Mouse (Mus musculus) mammary gland, adult 2 months (tissue): ENCODE results near the gene Hoxb6. TPM values are rescaled to one million over a fixed set of nuclear protein-coding genes. Genes with fewer than 3 reads are reported as not detected.

Experiments
- polyA plus RNA-seq: library from polyadenylated mRNA; depleted of rRNA; stranded (reverse); fragments of >200 nt; gene quantifications from 2 replicates; pipeline ENCODE4 v1.2.3, GENCODE M21; 2012; ENCODE audit warnings: low replicate concordance; rRNA removed

The Hoxb6 gene
- polyA plus RNA-seq, result 13.0 and 22.2 TPM in 2 replicates

GRCm38 (mm10) chr11:96291681-96292564 is at the start of gene Hoxb6:
Hoxb6 (plus strand) TSS chr11:96292476.

DNA sequence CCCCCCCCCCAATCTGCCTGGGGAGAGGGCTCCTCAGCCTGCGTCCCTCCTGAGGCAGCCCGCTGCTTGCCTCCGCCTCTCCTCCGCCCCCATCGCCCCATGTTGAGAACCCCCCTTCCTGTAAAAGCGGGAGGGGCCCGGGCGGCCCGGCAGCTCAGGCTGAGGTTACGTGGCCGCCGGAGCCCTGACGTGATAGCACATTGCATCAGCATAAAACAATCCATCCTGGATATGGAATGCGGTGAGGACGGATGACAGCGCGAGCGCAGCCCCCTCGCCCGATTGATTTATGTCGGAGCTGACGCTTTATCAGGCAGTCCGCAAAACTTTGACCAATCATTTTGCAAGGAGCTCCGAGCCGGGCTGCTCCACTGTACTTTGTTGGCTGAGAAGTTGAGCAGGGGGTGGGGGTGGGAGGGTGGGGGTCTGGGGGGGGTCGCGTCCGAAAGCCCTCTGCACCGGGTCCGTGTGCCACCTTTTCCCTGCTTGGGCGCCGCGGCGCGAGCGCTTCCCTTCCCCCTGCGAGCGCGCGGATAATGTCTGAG is 21.2 kb upstream of the Hoxb6 start, which contains the start of gene Hoxb9:
TSS of gene Hoxb9 (plus strand) at position 462 of the 545 bp plus-strand sequence.

DNA sequence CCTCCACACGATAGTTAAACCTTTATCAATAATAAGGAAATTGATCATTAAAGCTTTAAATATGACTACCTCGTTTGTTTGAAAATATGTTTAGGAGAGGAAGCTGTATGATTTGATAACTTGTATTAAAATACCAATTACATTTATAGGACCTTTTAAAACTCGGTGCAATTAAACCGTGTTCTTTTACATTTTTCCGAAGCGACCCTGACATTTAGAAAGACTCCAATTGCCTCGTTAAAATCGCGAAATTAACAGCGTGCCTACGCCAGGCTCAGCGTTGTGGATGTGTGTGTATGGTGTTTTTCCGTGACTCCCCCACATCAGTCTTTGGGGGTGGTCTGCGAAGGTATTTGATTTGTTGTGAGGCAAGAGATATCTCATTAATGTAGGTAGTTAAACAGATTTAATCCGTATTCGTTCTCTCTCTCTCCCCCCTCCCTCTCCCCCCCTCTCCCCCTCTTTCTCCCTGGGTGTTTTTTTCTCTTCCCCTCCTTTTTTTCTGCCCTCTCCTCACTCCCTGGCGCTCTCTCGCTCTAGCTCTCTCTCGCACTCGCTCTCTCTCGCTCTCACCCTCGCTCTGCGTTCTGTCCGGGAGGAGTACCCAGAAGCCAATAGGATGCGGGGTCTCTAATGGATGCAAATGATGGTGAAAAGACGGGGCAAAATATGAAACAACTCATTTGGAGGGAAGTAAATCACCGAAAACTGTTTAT is 10.3 kb upstream of the Hoxb6 start, which contains the start of gene Hoxb8:
TSS of gene Hoxb8 (plus strand) at position 51 of the 716 bp plus-strand sequence.

DNA sequence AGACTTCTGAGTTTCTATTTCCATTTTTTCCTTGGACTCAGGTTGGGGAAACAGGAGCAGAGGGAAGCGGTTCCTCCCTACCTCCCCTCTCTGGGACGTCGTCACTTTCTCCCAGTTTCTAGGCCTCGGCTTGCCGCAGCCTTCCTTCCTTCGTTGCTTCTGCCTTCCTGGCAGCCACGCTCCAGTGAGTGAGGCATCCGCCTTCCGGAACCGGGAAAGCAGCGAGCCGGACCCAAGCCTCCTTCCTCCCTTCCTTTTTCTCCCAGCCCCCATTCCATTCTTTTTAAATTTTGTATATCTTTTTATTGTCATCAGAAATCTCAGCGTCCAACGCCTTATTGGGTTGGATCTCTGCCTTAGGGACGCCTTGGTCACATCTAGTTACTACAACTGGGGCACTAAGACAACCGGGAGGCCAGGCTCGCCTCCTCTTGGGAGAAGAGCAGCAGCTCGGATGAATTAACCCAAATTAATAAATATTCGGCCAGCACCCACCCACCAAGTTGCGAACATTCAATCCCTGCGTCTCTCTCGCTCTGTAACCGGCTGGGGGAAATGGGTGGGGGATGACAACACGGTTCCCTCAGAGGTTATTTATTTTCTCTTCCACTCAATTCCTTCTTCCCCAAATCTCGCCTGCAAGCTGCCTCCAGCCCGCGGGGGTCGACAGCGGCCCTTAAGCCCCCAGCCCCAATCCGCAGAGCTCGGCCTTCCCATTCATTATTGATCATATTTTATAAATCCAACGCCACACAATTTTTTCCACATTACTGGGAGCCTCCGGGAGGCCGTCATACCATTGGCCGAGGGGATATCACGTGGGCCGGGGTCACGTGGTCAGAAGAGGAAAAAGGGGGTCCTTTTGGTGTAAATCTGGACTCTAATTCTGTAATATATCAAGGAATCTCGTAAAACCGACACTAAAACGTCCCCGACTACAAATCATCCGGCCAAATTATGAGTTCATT is 6.2 kb upstream of the Hoxb6 start, which contains the start of gene Hoxb7:
TSS of gene Hoxb7 (plus strand) at position 853 of the 968 bp plus-strand sequence.

DNA sequence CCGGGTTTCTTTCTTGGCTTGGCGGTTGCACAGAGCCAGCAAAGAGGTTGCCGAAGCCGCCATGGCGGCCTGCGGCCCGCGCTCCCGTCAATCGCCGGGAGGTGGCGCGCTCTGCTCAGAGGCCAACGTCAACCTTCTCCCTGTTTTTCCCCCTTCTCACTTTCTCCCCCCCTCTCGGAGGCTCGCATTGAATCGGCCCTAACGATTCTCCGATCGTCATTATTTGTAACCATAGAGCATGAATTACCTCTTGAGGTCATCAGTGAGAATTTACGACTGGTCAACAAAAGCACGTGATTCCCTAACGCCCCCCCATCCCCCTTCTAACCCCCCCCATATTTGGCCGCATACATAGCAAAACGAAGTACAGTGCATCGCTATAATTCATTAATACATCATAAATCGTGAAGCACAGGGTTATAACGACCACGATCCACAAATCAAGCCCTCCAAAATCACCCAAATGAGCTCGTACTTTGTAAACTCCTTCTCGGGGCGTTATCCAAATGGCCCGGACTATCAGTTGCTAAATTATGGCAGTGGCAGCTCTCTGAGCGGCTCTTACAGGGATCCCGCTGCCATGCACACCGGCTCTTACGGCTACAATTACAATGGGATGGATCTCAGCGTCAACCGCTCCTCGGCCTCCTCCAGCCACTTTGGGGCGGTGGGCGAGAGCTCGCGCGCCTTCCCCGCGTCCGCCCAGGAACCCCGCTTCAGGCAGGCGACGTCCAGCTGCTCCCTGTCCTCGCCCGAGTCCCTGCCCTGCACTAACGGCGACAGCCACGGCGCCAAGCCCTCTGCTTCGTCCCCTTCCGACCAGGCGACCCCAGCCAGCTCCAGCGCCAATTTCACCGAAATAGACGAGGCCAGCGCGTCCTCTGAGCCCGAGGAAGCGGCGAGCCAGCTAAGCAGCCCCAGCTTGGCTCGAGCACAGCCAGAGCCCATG is 11.1 kb downstream of the Hoxb6 start, which contains the start of gene Hoxb5:
TSS of gene Hoxb5 (plus strand) at position 186 of the 949 bp plus-strand sequence.

DNA sequence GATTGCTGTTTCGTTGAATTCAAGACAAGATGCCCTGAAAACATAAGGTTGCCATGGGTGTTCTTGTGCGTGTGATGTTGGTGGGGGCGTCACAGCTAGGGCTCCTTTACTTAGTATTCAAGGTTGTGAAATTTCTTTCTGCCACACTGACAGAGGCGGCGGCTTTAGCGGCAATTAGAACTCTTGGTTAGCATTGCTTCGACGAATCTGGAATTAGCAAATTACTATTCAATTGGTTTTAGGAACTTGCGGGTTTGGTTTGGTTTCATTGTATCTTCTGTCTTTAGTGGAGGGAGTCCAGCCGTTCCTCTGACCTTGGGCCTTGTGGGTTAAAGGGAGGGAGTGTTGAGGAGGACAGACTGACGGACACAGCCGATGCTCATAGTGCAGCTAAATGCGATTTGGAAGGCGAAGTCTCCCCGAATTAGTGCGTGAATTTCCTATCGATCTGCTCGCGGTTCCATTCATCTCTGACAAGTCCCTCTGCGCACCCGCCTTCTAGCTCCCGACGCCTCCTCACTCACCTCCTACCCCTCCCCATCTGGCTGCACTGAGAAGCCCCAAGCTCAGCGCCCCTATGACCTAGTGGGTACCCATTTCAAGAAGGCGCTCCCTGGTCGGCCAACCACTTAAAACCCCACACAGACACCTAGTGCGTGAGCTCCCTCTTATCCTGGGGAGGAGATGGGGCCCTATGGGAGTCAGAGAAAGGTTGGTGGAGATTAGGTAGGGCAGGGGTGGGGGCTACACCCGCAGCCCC is 25.5 kb downstream of the Hoxb6 start, which contains the start of gene Hoxb4:
TSS of gene Hoxb4 (plus strand) at position 660 of the 760 bp plus-strand sequence.

GRCm38 (mm10) chr11:96323154-96323553 is 30.9 kb downstream of the Hoxb6 start, which contains the start of gene Hoxb3:
Hoxb3 (plus strand) TSS chr11:96323326.

GRCm38 (mm10) chr11:96350341-96350624 is 58.0 kb downstream of the Hoxb6 start, which contains the start of gene Hoxb2:
Hoxb2 (plus strand) TSS chr11:96350525.

Other genes with a start within 250 kb of the Hoxb6 start
- gene Ube2z, start 227.1 kb upstream of the Hoxb6 start, polyA plus RNA-seq, result 27.0 and 40.6 TPM in 2 replicates
- gene Atp5g1, start 216.8 kb upstream of the Hoxb6 start, polyA plus RNA-seq, result 269 and 729 TPM in 2 replicates
- gene Calcoco2, start 180.5 kb upstream of the Hoxb6 start, polyA plus RNA-seq, result not detected in 2 replicates
- 0.04 TPM in 1 of 2 replicates, not detected in the other for gene Ttll6, start 158.7 kb upstream of the Hoxb6 start, polyA plus RNA-seq
- gene Hoxb13, start 98.2 kb upstream of the Hoxb6 start, polyA plus RNA-seq, result not detected in 2 replicates
- 0.74 and 1.1 TPM in 2 replicates for gene Hoxb9, start 21.0 kb upstream of the Hoxb6 start, polyA plus RNA-seq
- gene Hoxb8, start 10.6 kb upstream of the Hoxb6 start, polyA plus RNA-seq, result 3.1 and 4.5 TPM in 2 replicates
- 2.5 and 5.6 TPM in 2 replicates for gene Hoxb7, start 5.9 kb upstream of the Hoxb6 start, polyA plus RNA-seq
- gene Hoxb5, start 10.9 kb downstream of the Hoxb6 start, polyA plus RNA-seq, result 3.9 and 7.2 TPM in 2 replicates
- 4.5 and 10.8 TPM in 2 replicates for gene Hoxb4, start 25.8 kb downstream of the Hoxb6 start, polyA plus RNA-seq
- gene Hoxb3, start 30.9 kb downstream of the Hoxb6 start, polyA plus RNA-seq, result 7.2 and 19.4 TPM in 2 replicates
- 9.5 and 23.2 TPM in 2 replicates for gene Hoxb2, start 58.0 kb downstream of the Hoxb6 start, polyA plus RNA-seq
- gene Hoxb1, start 73.3 kb downstream of the Hoxb6 start, polyA plus RNA-seq, result not detected in 2 replicates
- 15.8 and 27.3 TPM in 2 replicates for gene Skap1, start 172.1 kb downstream of the Hoxb6 start, polyA plus RNA-seq